9 mouse cellular contexts compared by ENCODE assay signal in the genomic region with DNA sequence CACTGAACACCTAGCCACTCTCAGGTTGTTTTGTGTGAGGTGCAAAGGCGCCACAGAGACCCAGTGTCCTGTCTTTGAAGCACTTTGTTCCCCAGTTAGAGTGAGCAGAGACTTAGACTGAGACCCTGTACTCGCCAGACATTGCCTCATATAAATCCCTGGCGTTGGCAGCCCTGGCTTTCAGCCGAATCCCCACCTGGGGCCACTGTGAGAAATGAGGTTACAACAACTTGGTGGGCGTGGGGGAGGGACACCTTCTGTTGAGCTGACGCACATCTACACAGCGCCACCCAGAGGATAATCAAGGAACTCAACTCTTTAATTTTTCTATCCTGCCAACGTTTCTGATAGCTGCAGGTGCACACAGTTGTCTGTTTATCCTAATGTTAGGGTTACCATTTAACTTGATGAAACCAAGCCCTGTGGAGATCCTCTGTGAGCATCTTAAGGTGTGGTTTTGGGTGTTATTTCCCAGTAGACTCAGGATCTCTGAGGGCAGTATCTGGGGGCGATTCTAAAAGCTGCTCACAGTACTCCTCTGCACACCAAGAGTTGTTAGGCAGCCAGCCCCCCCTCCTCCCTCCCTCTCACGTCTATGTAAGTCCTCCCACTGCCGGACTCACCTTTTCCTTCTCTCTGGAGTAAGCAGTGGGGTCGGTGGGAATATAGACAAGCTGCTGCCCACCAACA. TPM values are rescaled to one million over a fixed set of nuclear protein-coding genes. Genes with fewer than 3 reads are reported as not detected.
DNase-seq lines count a peak whose midpoint lies in the region; ATAC-seq and TF ChIP-seq lines count a peak whose summit lies in the region.
"Had no signal": no experiment of that assay in that cellular context is flagged by ENCODE, and none has a peak within 500 bp of the region (broad histone marks: within the 10 kb centered on the region; RNA-seq: fewer than 3 reads in every experiment).

No protein-coding gene starts in this region.

- H3K36me3 ChIP-seq in lung, postnatal 0 days (ENCODE audit: insufficient read depth, low read length): no peaks in the 10 kb centered on the region
- H3K36me3 ChIP-seq: liver, embryonic 15.5 days had no signal

- H3K4me1 ChIP-seq in lung, postnatal 0 days (ENCODE audit: insufficient read depth, low read depth, low read length): no peaks in the 10 kb centered on the region
- H3K4me1 ChIP-seq: liver, embryonic 15.5 days had no signal

- TF ChIP-seq EP300 in lung, postnatal 0 days (IDR thresholded peaks at IDR 0.05): no peak

- H3K27me3 ChIP-seq in lung, postnatal 0 days (replicated peaks; ENCODE audit: insufficient read depth, low read length): no peaks in the 10 kb centered on the region
- H3K27me3 ChIP-seq: liver, embryonic 15.5 days had no signal

- H3K9ac ChIP-seq in lung, postnatal 0 days (replicated peaks; ENCODE audit: low read depth): no peak overlapping the region
- H3K9ac ChIP-seq: liver, embryonic 15.5 days had no signal

- no peaks in the 10 kb centered on the region for H3K9me3 ChIP-seq in lung, postnatal 0 days (ENCODE audit: low read length)
- H3K9me3 ChIP-seq: liver, embryonic 15.5 days had no signal

- intact Hi-C loops in left cerebral cortex, postnatal 36 days (cut with DNase I): loop anchor here (5.0 to 10.0 kb wide), 3 partner anchors 87 to 239 kb away; a partner anchor contains a TSS

- TF ChIP-seq CTCF in lung, postnatal 0 days (IDR thresholded peaks at IDR 0.05): peak; percentile 51

- WGBS in lung, postnatal 0 days: 24% methylated on average over 12 of the region's 12 CpGs

- H3K4me2 ChIP-seq in lung, postnatal 0 days (replicated peaks; ENCODE audit: low read depth, low read length): no peak overlapping the region
- H3K4me2 ChIP-seq: liver, embryonic 15.5 days had no signal

- H3K27ac ChIP-seq in lung, postnatal 0 days (ENCODE audit: low read length): no peak overlapping the region
- H3K27ac ChIP-seq: liver, embryonic 15.5 days had no signal

- H3K4me3 ChIP-seq in lung, postnatal 0 days (ENCODE audit: low read depth, low read length): no peak overlapping the region
- H3K4me3 ChIP-seq: liver, embryonic 15.5 days had no signal

- no peak for DNase-seq in lung, postnatal 0 days (ENCODE audit: low spot score)
- DNase-seq in lung, postnatal 25 days (ENCODE audit: low spot score): no peak
- peak; percentile 17 for DNase-seq in cerebellum, adult 9-11 months
- peak; percentile 70 for DNase-seq in left cerebral cortex, postnatal 36 days (ENCODE audit: low spot score in 2 of 2)
- peak; percentile 75 for DNase-seq in retina, embryonic 14.5 days (ENCODE audit: low spot score)
- DNase-seq in spleen, postnatal 14 days (ENCODE audit: low spot score in 2 of 2): no peak
- DNase-seq in gastrocnemius, adult 8-10 months (ENCODE audit: low spot score in 2 of 2): no peak

- ATAC-seq in lung, postnatal 0 days: no peak
- peak; percentile 10 for ATAC-seq in frontal cortex, adult (ENCODE audit: low TSS enrichment)

RNA-seq across cellular contexts. Expression of a gene that starts 32.6 kb away (rescaled TPM):
- polyA plus RNA-seq in lung, postnatal 0 days (2015; fragmentation: Nextera tagmentation; extraction: Ambion mirVana): 0.49 and 0.95 TPM in 2 replicates
- total RNA-seq in left cerebral cortex, postnatal 36 days (2021): 1 to 10 TPM; 1.2 to 2.1 TPM
- total RNA-seq in gastrocnemius, adult 8-10 months (2022): not detected
- polyA plus RNA-seq: liver, embryonic 15.5 days had no signal

Comparison
In these comparisons a context has a peak if more than half of its experiments do, and no peak if none do; other contexts are left out.
1. DNase-seq: peak in cerebellum, adult 9-11 months (single experiment), left cerebral cortex, postnatal 36 days (2 of 2) and retina, embryonic 14.5 days (single experiment); none in lung, postnatal 0 days (single experiment), lung, postnatal 25 days (single experiment), spleen, postnatal 14 days (0 of 2) and gastrocnemius, adult 8-10 months (0 of 2).